Mouse (Mus musculus) heart, embryonic 16.5 days (tissue): ENCODE measurements around the gene Ltbp1. TPM values are rescaled to one million over a fixed set of nuclear protein-coding genes. Genes with fewer than 3 reads are reported as not detected.

Experiments
- ATAC-seq: fragments of 200-750 bp; cut with Nextera tagmentation; replicated peaks from 2 replicates; pipeline ENCODE4 v1.8.0; 2017; ENCODE audit warnings: moderate number of reproducible peaks; ENCODE audit not compliant: insufficient read depth, low FRiP score; ENCODE audit errors: extremely low read depth
- H3K27ac ChIP-seq: fragments of 300-500 bp; sonication (generic); 2 replicates; pipeline ENCODE4 v1.5.1; 2014; ENCODE audit warnings: mild to moderate bottlenecking, low read length, control low read depth, moderate library complexity
- H3K27me3 ChIP-seq: fragments of 300-500 bp; sonication (generic); 2 replicates; pipeline ENCODE4 v1.6.1; 2014; ENCODE audit warnings: low read length, mixed read lengths; ENCODE audit not compliant: control insufficient read depth, insufficient read depth
- H3K36me3 ChIP-seq: fragments of 300-500 bp; sonication (generic); 2 replicates; pipeline ENCODE4 v1.6.1; 2014; ENCODE audit not compliant: control insufficient read depth, insufficient read depth
- H3K4me1 ChIP-seq: fragments of 300-500 bp; sonication (generic); 2 replicates; pipeline ENCODE4 v1.6.1; 2014; ENCODE audit warnings: low read length, mixed read lengths; ENCODE audit not compliant: control insufficient read depth, insufficient read depth
- H3K4me2 ChIP-seq: fragments of 300-500 bp; sonication (generic); 2 replicates; pipeline ENCODE4 v1.6.1; 2014; ENCODE audit warnings: low read depth, mild to moderate bottlenecking, control low read depth, low read length
- H3K4me3 ChIP-seq: fragments of 300-500 bp; sonication (generic); 2 replicates; pipeline ENCODE4 v1.5.1; 2014; ENCODE audit warnings: mild to moderate bottlenecking, control low read depth, low read length
- H3K9ac ChIP-seq: fragments of 300-500 bp; sonication (generic); 2 replicates; pipeline ENCODE4 v1.6.1; 2014; ENCODE audit warnings: low read length, control low read depth
- H3K9me3 ChIP-seq: fragments of 300-500 bp; sonication (generic); replicated peaks from 2 replicates; pipeline ENCODE4 v1.6.1; 2016; ENCODE audit warnings: low read length; ENCODE audit not compliant: control insufficient read depth
- WGBS: fragments of 180-500 bp; shearing (Covaris S2); extraction: QIAGEN DNeasy Blood & Tissue Kit; methylation state at CpG from one replicate; pipeline ENCODE4 v1.1.7; 2014; 5-methylcytosine and 5-hydroxymethylcytosine counted together
- polyA plus RNA-seq: library from polyadenylated mRNA; unstranded; fragments of >200 nt; fragmentation: Nextera tagmentation; extraction: Ambion mirVana; gene quantifications from 2 replicates; pipeline ENCODE4 v1.2.1, GENCODE M21; 2015

The Ltbp1 gene
- polyA plus RNA-seq, 1 experiment from 2014 or later, result 15.6 TPM

GRCm38 (mm10) chr17:75014601-75015356 lies 9.4 kb downstream of the Ltbp1 start:
- ATAC-seq, result no peak
- Histone ChIP-seq H3K27me3 (no peaks in the 10 kb centered on the region), H3K4me2 (no peak overlapping the region), H3K4me1 (peaks cover 16% of the 10 kb centered on the region), H3K4me3 (no peak overlapping the region), H3K27ac (no peak overlapping the region), H3K36me3 (no peaks in the 10 kb centered on the region), H3K9me3 (no peaks in the 10 kb centered on the region), H3K9ac (no peak overlapping the region)
- WGBS, result 62% methylated on average over 24 of the region's 24 CpGs

GRCm38 (mm10) chr17:75015546-75015945 lies 10.2 kb downstream of the Ltbp1 start:
- Histone ChIP-seq H3K27me3 (no peaks in the 10 kb centered on the region), H3K9me3 (no peaks in the 10 kb centered on the region), H3K36me3 (no peaks in the 10 kb centered on the region), H3K4me3 (no peak overlapping the region), H3K9ac (no peak overlapping the region), H3K4me2 (no peak overlapping the region), H3K27ac (no peak overlapping the region), H3K4me1 (peaks cover 16% of the 10 kb centered on the region)
- no peak for ATAC-seq
- 81% methylated on average over 6 of the region's 6 CpGs for WGBS

GRCm38 (mm10) chr17:75017423-75017822 lies 12.1 kb downstream of the Ltbp1 start:
- ATAC-seq, result no peak
- Histone ChIP-seq H3K27me3 (no peaks in the 10 kb centered on the region), H3K4me2 (no peak overlapping the region), H3K27ac (no peak overlapping the region), H3K36me3 (no peaks in the 10 kb centered on the region), H3K4me3 (no peak overlapping the region), H3K9me3 (no peaks in the 10 kb centered on the region), H3K9ac (no peak overlapping the region), H3K4me1 (peaks cover 16% of the 10 kb centered on the region)
- 79% methylated on average over 7 of the region's 7 CpGs for WGBS

GRCm38 (mm10) chr17:75018142-75018541 lies 12.8 kb downstream of the Ltbp1 start:
- WGBS, result 83% methylated on average over 5 of the region's 5 CpGs

GRCm38 (mm10) chr17:75020026-75020425 lies 14.7 kb downstream of the Ltbp1 start:
- no peak overlapping the region for H3K9ac ChIP-seq
- no peaks in the 10 kb centered on the region for H3K27me3 ChIP-seq
- H3K4me3 ChIP-seq, result no peak overlapping the region
- no peaks in the 10 kb centered on the region for H3K36me3 ChIP-seq
- no peak overlapping the region for H3K4me2 ChIP-seq
- 60% methylated on average over 7 of the region's 7 CpGs for WGBS
- no peak overlapping the region for H3K27ac ChIP-seq
- ATAC-seq, result no peak
- H3K9me3 ChIP-seq, result no peaks in the 10 kb centered on the region
- H3K4me1 ChIP-seq, result no peaks in the 10 kb centered on the region; the same call in 1 of the 2 replicates

More at GRCm38 (mm10) chr17:75018142-75018541, 12.8 kb downstream of the Ltbp1 start:
- Histone ChIP-seq H3K27me3 (no peaks in the 10 kb centered on the region), H3K9me3 (no peaks in the 10 kb centered on the region), H3K36me3 (no peaks in the 10 kb centered on the region), H3K27ac (no peak overlapping the region), H3K9ac (no peak overlapping the region), H3K4me3 (no peak overlapping the region), H3K4me2 (no peak overlapping the region), H3K4me1 (peaks cover 14% of the 10 kb centered on the region)
- ATAC-seq, result no peak

- H3K36me3 ChIP-seq, result no peaks in the 10 kb centered on the region
- WGBS, result 51% methylated on average over 3 of the region's 3 CpGs
- 0 out of 2 replicates have a peak overlapping the region, but pooled peaks have one; percentile 8 for H3K27ac ChIP-seq
- H3K27me3 ChIP-seq, result no peaks in the 10 kb centered on the region
- H3K9me3 ChIP-seq, result no peaks in the 10 kb centered on the region
- H3K4me3 ChIP-seq, result no peak overlapping the region
- no peaks in the 10 kb centered on the region; the same call in 1 of the 2 replicates for H3K4me1 ChIP-seq
- no peak overlapping the region for H3K4me2 ChIP-seq
- H3K9ac ChIP-seq, result no peak overlapping the region
- ATAC-seq, result no peak
Measured at GRCm38 (mm10) chr17:75020619-75021018, 15.3 kb downstream of the Ltbp1 start.

GRCm38 (mm10) chr17:75027358-75028131 lies 22.2 kb downstream of the Ltbp1 start:
- Histone ChIP-seq H3K4me1 (peaks cover 4% of the 10 kb centered on the region; the same call in 1 of the 2 replicates), H3K9me3 (no peaks in the 10 kb centered on the region), H3K9ac (no peak overlapping the region), H3K4me3 (no peak overlapping the region), H3K27ac (no peak overlapping the region), H3K36me3 (no peaks in the 10 kb centered on the region), H3K27me3 (no peaks in the 10 kb centered on the region), H3K4me2 (no peak overlapping the region)
- 72% methylated on average over 12 of the region's 12 CpGs for WGBS
- ATAC-seq, result no peak

- Histone ChIP-seq H3K4me3 (no peak overlapping the region), H3K36me3 (no peaks in the 10 kb centered on the region), H3K27ac (no peak overlapping the region), H3K27me3 (no peaks in the 10 kb centered on the region), H3K9me3 (no peaks in the 10 kb centered on the region), H3K4me2 (no peak overlapping the region), H3K4me1 (peaks cover 4% of the 10 kb centered on the region), H3K9ac (no peak overlapping the region)
- WGBS, result 73% methylated on average over 14 of the region's 14 CpGs
- ATAC-seq, result no peak
Measured at GRCm38 (mm10) chr17:75033356-75033755, 28.0 kb downstream of the Ltbp1 start.
